Mouse (Mus musculus): ENCODE data around the gene Ugt1a5. TPM values are rescaled to one million over a fixed set of nuclear protein-coding genes. Genes with fewer than 3 reads are reported as not detected.

Gene Ugt1a5
- polyA plus RNA-seq, 1 experiment from 2014 or later: not detected

- Histone ChIP-seq H3K36me3 (no peaks in the 10 kb centered on the region), H3K9me3 (peaks cover 65% of the 10 kb centered on the region), H3K4me2 (replicated peaks) (no peak overlapping the region), H3K27me3 (no peaks in the 10 kb centered on the region), H3K9ac (replicated peaks) (no peak overlapping the region), H3K27ac (replicated peaks) (no peak overlapping the region), H3K4me3 (no peak overlapping the region), H3K4me1 (no peaks in the 10 kb centered on the region)
- no peak for ATAC-seq (replicated peaks)
- WGBS: 71% methylated on average over 6 of the region's 6 CpGs
These were observed 87.7 kb downstream of the Ugt1a5 start for GRCm38 (mm10) chr1:88253540-88253939.

- Histone ChIP-seq H3K9ac (replicated peaks) (no peak overlapping the region), H3K4me1 (no peaks in the 10 kb centered on the region), H3K4me2 (replicated peaks) (no peak overlapping the region), H3K9me3 (peaks cover 53% of the 10 kb centered on the region), H3K27ac (replicated peaks) (no peak overlapping the region), H3K4me3 (no peak overlapping the region), H3K27me3 (no peaks in the 10 kb centered on the region), H3K36me3 (0 out of 2 replicates have a peak, but pooled peaks cover 4% of the 10 kb centered on the region)
- no peak for ATAC-seq (replicated peaks)
- 90% methylated on average over 12 of the region's 12 CpGs for WGBS
These were observed 89.1 kb downstream of the Ugt1a5 start for GRCm38 (mm10) chr1:88254793-88255465.

GRCm38 (mm10) chr1:88255466-88255857 is 89.7 kb downstream of the Ugt1a5 start:
- ATAC-seq (replicated peaks): no peak
- Histone ChIP-seq H3K9ac (replicated peaks) (no peak overlapping the region), H3K27me3 (no peaks in the 10 kb centered on the region), H3K4me3 (no peak overlapping the region), H3K4me2 (replicated peaks) (no peak overlapping the region), H3K36me3 (peaks cover 8% of the 10 kb centered on the region; the same call in 1 of the 2 replicates), H3K27ac (replicated peaks) (no peak overlapping the region), H3K4me1 (no peaks in the 10 kb centered on the region), H3K9me3 (peaks cover 48% of the 10 kb centered on the region)
- 61% methylated on average over 2 of the region's 2 CpGs for WGBS

GRCm38 (mm10) chr1:88255989-88256754 is 90.4 kb downstream of the Ugt1a5 start:
- Histone ChIP-seq H3K27me3 (no peaks in the 10 kb centered on the region), H3K27ac (replicated peaks) (no peak overlapping the region), H3K36me3 (peaks cover 11% of the 10 kb centered on the region), H3K4me3 (no peak overlapping the region), H3K9ac (replicated peaks) (no peak overlapping the region), H3K9me3 (peaks cover 43% of the 10 kb centered on the region), H3K4me1 (no peaks in the 10 kb centered on the region), H3K4me2 (replicated peaks) (no peak overlapping the region)
- no peak for ATAC-seq (replicated peaks)
- WGBS: 82% methylated on average over 13 of the region's 13 CpGs

- H3K27me3 ChIP-seq: no peaks in the 10 kb centered on the region
- WGBS: 82% methylated on average over 10 of the region's 10 CpGs
- H3K36me3 ChIP-seq: peaks cover 19% of the 10 kb centered on the region
- no peak overlapping the region for H3K4me2 ChIP-seq (replicated peaks)
- peaks cover 41% of the 10 kb centered on the region for H3K9me3 ChIP-seq
- no peaks in the 10 kb centered on the region for H3K4me1 ChIP-seq
- no peak overlapping the region for H3K4me3 ChIP-seq
- ATAC-seq (replicated peaks): no peak
- no peak overlapping the region for H3K9ac ChIP-seq (replicated peaks)
- H3K27ac ChIP-seq (replicated peaks): no peak overlapping the region
These were observed 91.3 kb downstream of the Ugt1a5 start for GRCm38 (mm10) chr1:88256886-88257663.

GRCm38 (mm10) chr1:88257681-88258080 is 91.9 kb downstream of the Ugt1a5 start:
- no peaks in the 10 kb centered on the region for H3K4me1 ChIP-seq
- no peak overlapping the region for H3K4me2 ChIP-seq (replicated peaks)
- H3K9ac ChIP-seq (replicated peaks): no peak overlapping the region
- H3K9me3 ChIP-seq: peaks cover 35% of the 10 kb centered on the region
- ATAC-seq (replicated peaks): no peak
- no peaks in the 10 kb centered on the region for H3K27me3 ChIP-seq
- no peak overlapping the region for H3K4me3 ChIP-seq
- 82% methylated on average over 6 of the region's 6 CpGs for WGBS
- H3K27ac ChIP-seq (replicated peaks): no peak overlapping the region
- peaks cover 25% of the 10 kb centered on the region for H3K36me3 ChIP-seq

GRCm38 (mm10) chr1:88258361-88258760 is 92.5 kb downstream of the Ugt1a5 start:
- Histone ChIP-seq H3K36me3 (peaks cover 32% of the 10 kb centered on the region), H3K9ac (replicated peaks) (no peak overlapping the region), H3K4me3 (no peak overlapping the region), H3K9me3 (peaks cover 32% of the 10 kb centered on the region), H3K4me2 (replicated peaks) (no peak overlapping the region), H3K27ac (replicated peaks) (no peak overlapping the region), H3K27me3 (no peaks in the 10 kb centered on the region), H3K4me1 (no peaks in the 10 kb centered on the region)
- no peak for ATAC-seq (replicated peaks)
- 74% methylated on average over 6 of the region's 6 CpGs for WGBS

GRCm38 (mm10) chr1:88258881-88259642 is 93.2 kb downstream of the Ugt1a5 start:
- H3K4me1 ChIP-seq: no peaks in the 10 kb centered on the region
- peaks cover 27% of the 10 kb centered on the region for H3K9me3 ChIP-seq
- H3K4me3 ChIP-seq: no peak overlapping the region
- H3K27me3 ChIP-seq: no peaks in the 10 kb centered on the region
- no peak overlapping the region for H3K27ac ChIP-seq (replicated peaks)
- no peak overlapping the region for H3K9ac ChIP-seq (replicated peaks)
- no peak overlapping the region for H3K4me2 ChIP-seq (replicated peaks)
- peaks cover 39% of the 10 kb centered on the region for H3K36me3 ChIP-seq
- ATAC-seq (replicated peaks): peak; percentile 2
- 81% methylated on average over 8 of the region's 8 CpGs for WGBS

GRCm38 (mm10) chr1:88259643-88260024 is 93.8 kb downstream of the Ugt1a5 start:
- H3K36me3 ChIP-seq: peaks cover 45% of the 10 kb centered on the region
- no peak overlapping the region for H3K27ac ChIP-seq (replicated peaks)

GRCm38 (mm10) chr1:88260114-88260513 is 94.3 kb downstream of the Ugt1a5 start:
- Histone ChIP-seq H3K27ac (replicated peaks) (no peak overlapping the region), H3K36me3 (peaks cover 49% of the 10 kb centered on the region), H3K4me2 (replicated peaks) (no peak overlapping the region), H3K4me1 (no peaks in the 10 kb centered on the region), H3K4me3 (no peak overlapping the region), H3K27me3 (no peaks in the 10 kb centered on the region), H3K9ac (replicated peaks) (no peak overlapping the region), H3K9me3 (peaks cover 18% of the 10 kb centered on the region)
- ATAC-seq (replicated peaks): peak; percentile 1; the same call in 1 of the 2 replicates
- 86% methylated on average over 6 of the region's 6 CpGs for WGBS

More at GRCm38 (mm10) chr1:88259643-88260024, 93.8 kb downstream of the Ugt1a5 start:
- H3K4me3 ChIP-seq: no peak overlapping the region
- ATAC-seq (replicated peaks): peak; percentile 4; the same call in 1 of the 2 replicates
- no peaks in the 10 kb centered on the region for H3K4me1 ChIP-seq
- H3K9ac ChIP-seq (replicated peaks): no peak overlapping the region
- WGBS: 82% methylated on average over 4 of the region's 4 CpGs
- no peak overlapping the region for H3K4me2 ChIP-seq (replicated peaks)
- peaks cover 23% of the 10 kb centered on the region for H3K9me3 ChIP-seq
- H3K27me3 ChIP-seq: no peaks in the 10 kb centered on the region

- Histone ChIP-seq H3K4me1 (no peaks in the 10 kb centered on the region), H3K27ac (replicated peaks) (no peak overlapping the region), H3K4me2 (replicated peaks) (no peak overlapping the region), H3K36me3 (peaks cover 56% of the 10 kb centered on the region), H3K27me3 (no peaks in the 10 kb centered on the region), H3K9me3 (peaks cover 12% of the 10 kb centered on the region), H3K9ac (replicated peaks) (no peak overlapping the region), H3K4me3 (no peak overlapping the region)
- 83% methylated on average over 10 of the region's 10 CpGs for WGBS
- no peak for ATAC-seq (replicated peaks)
These were observed 95.0 kb downstream of the Ugt1a5 start for GRCm38 (mm10) chr1:88260604-88261377.

Measured in forebrain, embryonic 15.5 days (tissue).